ENCODE assay signal across 26 mouse cellular contexts in the genomic region with DNA sequence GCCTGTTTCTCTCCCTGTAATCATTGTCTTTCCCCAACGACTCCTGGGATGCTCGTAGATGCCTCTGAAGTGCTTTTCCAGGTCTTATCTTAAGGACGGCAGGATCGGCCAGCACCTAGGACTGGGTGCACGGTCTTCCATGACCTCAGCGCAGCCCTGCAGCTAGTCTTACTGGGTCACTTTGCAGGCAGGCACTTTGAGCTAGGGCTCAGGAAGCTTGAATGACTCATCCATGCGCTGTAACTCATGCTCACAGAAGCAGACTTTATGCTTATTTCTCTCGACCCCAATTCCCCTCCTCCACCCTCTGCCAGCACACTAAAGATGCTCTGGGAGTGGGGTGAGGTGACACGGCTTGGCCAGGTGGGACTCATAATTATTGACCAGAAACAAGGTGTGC. TPM values are rescaled to one million over a fixed set of nuclear protein-coding genes. Genes with fewer than 3 reads are reported as not detected.
DNase-seq lines count a peak whose midpoint lies in the region; TF ChIP-seq lines count a peak whose summit lies in the region.
"Had no signal": no experiment of that assay in that cellular context is flagged by ENCODE, and none has a peak within 500 bp of the region (broad histone marks: within the 10 kb centered on the region; RNA-seq: fewer than 3 reads in every experiment).

No protein-coding gene starts in this region.

- TF ChIP-seq CTCF in MEL (IDR thresholded peaks at IDR 0.05 in 2 of 3, conservative IDR thresholded peaks at IDR 0.05 in 1 of 3; ENCODE audit: control insufficient read depth in 1 of 3, insufficient read depth in 1 of 3, low read depth in 2 of 3, low read length in 3 of 3, poor library complexity in 1 of 3, severe bottlenecking in 1 of 3) = no peak

- peaks cover 0 to 35% of the 10 kb centered on the region in 2 experiments; a peak in 2 of 4 replicates for H3K36me3 ChIP-seq in MEL (ENCODE audit: control insufficient read depth in 1 of 2, insufficient read depth in 2 of 2, low read length in 2 of 2)
- H3K36me3 ChIP-seq: embryonic facial prominence, embryonic 13.5 days; embryonic facial prominence, embryonic 15.5 days; forebrain, embryonic 10.5 days; forebrain, embryonic 12.5 days; G1E had no signal

- H3K4me1 ChIP-seq in MEL (ENCODE audit: control insufficient read depth in 1 of 2, insufficient read depth in 2 of 2, low read length in 2 of 2) = peaks cover 23 to 39% of the 10 kb centered on the region in 2 experiments
- H3K4me1 ChIP-seq: forebrain, embryonic 10.5 days had no signal

- peaks cover 10% of the 10 kb centered on the region for H3K79me2 ChIP-seq in MEL (ENCODE audit: control insufficient read depth, insufficient read depth, low read length, poor library complexity)

- no peaks in the 10 kb centered on the region for H3K9me3 ChIP-seq in MEL (replicated peaks; ENCODE audit: insufficient read depth, low read length)

- H3K4me3 ChIP-seq in MEL (ENCODE audit: control insufficient read depth in 1 of 2, insufficient read depth in 1 of 2, low read depth in 2 of 2, low read length in 2 of 2) = no peak overlapping the region
- H3K4me3 ChIP-seq: embryonic facial prominence, embryonic 13.5 days; embryonic facial prominence, embryonic 15.5 days; erythroblast, embryonic 14.5 days; forebrain, embryonic 10.5 days; forebrain, embryonic 12.5 days had no signal

- intact Hi-C loops in gastrocnemius, postnatal 14 days (cut with DNase I; ENCODE audit: low total_unique reads) = no loop called here

- no peak for TF ChIP-seq POLR2A in MEL (IDR thresholded peaks at IDR 0.05; ENCODE audit: control insufficient read depth in 1 of 2, insufficient read depth in 1 of 2, low read depth in 1 of 2, low read length in 2 of 2, poor library complexity in 1 of 2)

- no peak for TF ChIP-seq EP300 in MEL (IDR thresholded peaks at IDR 0.05; ENCODE audit: low read depth in 1 of 2, low read length in 2 of 2)

- no peak for TF ChIP-seq RAD21 in MEL (IDR thresholded peaks at IDR 0.05; ENCODE audit: low read depth, low read length)

- peak overlapping the region; percentile 98 for H3K27ac ChIP-seq in MEL (ENCODE audit: control insufficient read depth, low read depth, low read length)
- H3K27ac ChIP-seq: embryonic facial prominence, embryonic 13.5 days; embryonic facial prominence, embryonic 15.5 days; forebrain, embryonic 10.5 days; forebrain, embryonic 12.5 days had no signal

- DNase-seq in CD4-positive, CD25-positive, alpha-beta regulatory T cell, adult 2 months (ENCODE audit: low read depth, low spot score) = peak; percentile 32
- peak; percentile 54 for DNase-seq in MEL (ENCODE audit: low read depth, low spot score)
- DNase-seq in kidney, postnatal 10 days = no peak
- no peak for DNase-seq in cerebellum, postnatal 36 days
- DNase-seq in gastrocnemius, postnatal 14 days = no peak
- DNase-seq: adrenal gland, adult 8-10 months; adrenal gland, postnatal 14 days; adrenal gland, postnatal 36 days; B cell, adult 2 months; cerebellum, adult 11-12 months; cerebellum, adult 2 months; cerebellum, adult 9-10 months; cerebellum, postnatal 10 days; cerebellum, postnatal 25 days; embryo, embryonic 11 days had no signal

- H3K9ac ChIP-seq in MEL (ENCODE audit: control insufficient read depth, low read depth, low read length, poor library complexity, severe bottlenecking) = no peak overlapping the region
- H3K9ac ChIP-seq: embryonic facial prominence, embryonic 13.5 days; embryonic facial prominence, embryonic 15.5 days; forebrain, embryonic 12.5 days had no signal

- no peaks in the 10 kb centered on the region for H3K27me3 ChIP-seq in MEL (ENCODE audit: control insufficient read depth in 1 of 2, insufficient read depth in 2 of 2, low read length in 2 of 2)
- H3K27me3 ChIP-seq: CH12.LX; embryonic facial prominence, embryonic 13.5 days; embryonic facial prominence, embryonic 15.5 days; forebrain, embryonic 12.5 days had no signal

TF ChIP-seq in MEL, 35 proteins besides CTCF, POLR2A, EP300 and RAD21:
- TF ChIP-seq MAX (IDR thresholded peaks at IDR 0.05; ENCODE audit: low read length) (no peak), GABPA (IDR thresholded peaks at IDR 0.05; ENCODE audit: low read depth, low read length) (no peak), TAL1 (IDR thresholded peaks at IDR 0.05; ENCODE audit: low read length) (no peak), POLR2AphosphoS5 (IDR thresholded peaks at IDR 0.05; ENCODE audit: borderline replicate concordance, low read depth, low read length) (no peak), MAZ (IDR thresholded peaks at IDR 0.05; ENCODE audit: low read depth, low read length) (no peak), JUND (IDR thresholded peaks at IDR 0.05; ENCODE audit: low read depth, low read length) (no peak), ZC3H11A (IDR thresholded peaks at IDR 0.05; ENCODE audit: low read depth, low read length) (no peak), ZKSCAN1 (IDR thresholded peaks at IDR 0.05; ENCODE audit: low read depth, low read length) (no peak), SMC3 (IDR thresholded peaks at IDR 0.05; ENCODE audit: low read depth, low read length) (no peak), MAFK (IDR thresholded peaks at IDR 0.05; ENCODE audit: borderline replicate concordance, low read depth, low read length) (no peak), SIN3A (IDR thresholded peaks at IDR 0.05; ENCODE audit: low read length) (no peak), RCOR1 (IDR thresholded peaks at IDR 0.05; ENCODE audit: low read depth, low read length) (no peak), ETS1 (IDR thresholded peaks at IDR 0.05; ENCODE audit: low read depth, low read length) (no peak), KAT2A (conservative IDR thresholded peaks at IDR 0.05; ENCODE audit: low read depth, low read length) (no peak), TBP (IDR thresholded peaks at IDR 0.05; ENCODE audit: low read depth, low read length) (no peak), E2F4 (IDR thresholded peaks at IDR 0.05; ENCODE audit: borderline replicate concordance, low read depth, low read length) (no peak)
TF ChIP-seq in MEL: peak in this region for 0.

RNA-seq across cellular contexts. Expression of gene Chrna9, which starts 31.9 kb away (rescaled TPM):
- total RNA-seq in MEL (2012; rRNA removed) = not detected in 2 replicates
- not detected for polyA plus RNA-seq in MEL (2012; ENCODE audit: insufficient read depth in 1 of 2, insufficient read length in 2 of 2, low read depth in 1 of 2, low replicate concordance in 2 of 2, missing spikeins in 1 of 2)
- 1 to 10 TPM; 3.9 to 6.8 TPM for total RNA-seq in gastrocnemius, postnatal 14 days (2021)
- total RNA-seq: adrenal gland, adult 8-10 months; adrenal gland, postnatal 36 days; CH12.LX; common myeloid progenitor, adult 5-6 weeks had no signal
- polyA plus RNA-seq: cerebellum, adult 2 months; embryonic facial prominence, embryonic 13.5 days; embryonic facial prominence, embryonic 15.5 days; erythroblast, embryonic 14.5 days; forebrain, embryonic 10.5 days; forebrain, embryonic 12.5 days; forebrain, embryonic 14.5 days; forebrain, embryonic 16.5 days; frontal cortex, adult 2 months; G1E had no signal

RNA-seq across cellular contexts. Expression of gene Rhoh, which starts 41.8 kb away (rescaled TPM):
- total RNA-seq in MEL (2012; rRNA removed) = 0.10 and 0.15 TPM in 2 replicates
- polyA plus RNA-seq in MEL (2012; ENCODE audit: insufficient read depth in 1 of 2, insufficient read length in 2 of 2, low read depth in 1 of 2, low replicate concordance in 2 of 2, missing spikeins in 1 of 2) = under 1 TPM in 1 of 2 experiments, not detected in 1; 0.31 TPM
- total RNA-seq in gastrocnemius, postnatal 14 days (2021) = 1 to 10 TPM in 1 of 2 experiments, under 1 TPM in 1; 0.29 to 1.0 TPM
- polyA plus RNA-seq: erythroblast, embryonic 14.5 days; G1E had no signal

Comparison
In these comparisons a context has a peak if more than half of its experiments do, and no peak if none do; other contexts are left out.
1. DNase-seq: peak in CD4-positive, CD25-positive, alpha-beta regulatory T cell, adult 2 months (single experiment) and MEL (single experiment); none in kidney, postnatal 10 days (single experiment), cerebellum, postnatal 36 days (0 of 2) and gastrocnemius, postnatal 14 days (single experiment).